Mouse (Mus musculus) liver, adult (tissue): Measurements from ENCODE around the gene Fbxo47.

Experiments used
- GATA4 ChIP-seq: IDR thresholded peaks from 2 replicates; pipeline ENCODE4 v1.6.1; 2014; ENCODE audit warnings: mild to moderate bottlenecking, low read length; ENCODE audit not compliant: insufficient replicate concordance

The Fbxo47 gene

GRCm38 (mm10) chr11:97813085-97813484, 70.9 kb downstream of the Fbxo47 start:
- no peak for TF ChIP-seq GATA4

- TF ChIP-seq GATA4, result no peak
These were observed 71.4 kb downstream of the Fbxo47 start for GRCm38 (mm10) chr11:97812491-97812921.

DNA sequence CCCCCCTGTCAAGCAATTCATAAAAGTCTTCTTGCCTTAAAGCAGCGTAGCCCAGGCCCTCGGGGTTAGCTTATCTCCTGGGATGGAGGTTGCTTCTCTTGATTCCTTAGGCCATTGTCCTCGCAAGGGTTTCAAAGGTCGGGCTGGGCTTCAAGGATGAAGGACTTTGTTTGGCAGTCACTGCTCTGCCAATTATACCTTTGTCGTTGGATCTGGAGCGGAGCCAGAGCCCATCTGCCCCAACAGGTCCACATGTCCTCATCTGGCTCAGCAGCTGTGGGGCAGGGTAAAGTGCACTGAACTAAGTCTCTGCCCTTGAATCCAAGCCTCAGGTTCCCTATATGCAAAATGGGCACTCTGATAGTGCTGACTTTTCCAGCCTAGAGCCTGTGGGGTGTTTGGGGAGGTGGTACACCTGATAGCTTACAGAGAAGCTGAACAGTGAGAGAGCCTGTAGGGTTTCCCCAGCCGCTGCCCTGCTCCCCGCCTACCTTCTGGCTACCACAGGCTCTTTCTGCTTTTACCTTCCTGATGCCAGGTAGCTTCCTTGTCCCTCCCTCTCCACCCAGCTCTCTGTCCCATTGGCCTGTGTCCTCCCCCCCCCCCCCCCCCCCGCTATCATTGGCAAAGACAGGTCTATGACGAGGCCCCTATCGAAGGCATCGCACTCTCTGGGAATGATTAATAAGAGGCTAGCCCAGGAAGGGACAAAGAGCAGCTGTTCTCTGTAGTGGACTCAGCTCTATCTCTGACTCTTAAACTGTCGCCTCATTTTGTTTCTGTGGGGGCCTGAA, 72.2 kb downstream of the Fbxo47 start:
- no peak; the same call in 1 of the 2 replicates for TF ChIP-seq GATA4

DNA sequence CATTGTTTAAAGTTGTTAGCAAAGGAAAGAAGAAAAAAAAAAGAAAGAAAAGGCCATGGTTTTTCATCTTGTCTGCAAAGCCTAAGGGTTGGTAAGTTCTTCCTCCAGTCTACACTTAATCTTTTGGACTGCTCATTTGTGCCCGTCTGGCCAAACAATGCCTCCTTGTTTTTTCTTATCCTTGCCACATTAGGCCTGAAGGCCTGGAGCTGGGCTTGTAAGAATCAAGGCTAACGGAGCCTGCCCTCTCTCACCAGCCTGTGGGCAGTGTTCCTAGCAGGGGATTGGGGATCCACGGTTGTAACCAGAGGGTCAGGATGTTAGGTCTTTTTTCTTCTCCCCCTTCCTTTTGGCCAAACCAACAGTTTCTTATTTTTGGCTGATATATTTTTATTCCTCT, 73.0 kb downstream of the Fbxo47 start:
- TF ChIP-seq GATA4, result no peak

- TF ChIP-seq GATA4, result no peak
These were observed 73.6 kb downstream of the Fbxo47 start for GRCm38 (mm10) chr11:97810356-97810755.

- no peak for TF ChIP-seq GATA4
These were observed 74.5 kb downstream of the Fbxo47 start for GRCm38 (mm10) chr11:97809235-97810121.

DNA sequence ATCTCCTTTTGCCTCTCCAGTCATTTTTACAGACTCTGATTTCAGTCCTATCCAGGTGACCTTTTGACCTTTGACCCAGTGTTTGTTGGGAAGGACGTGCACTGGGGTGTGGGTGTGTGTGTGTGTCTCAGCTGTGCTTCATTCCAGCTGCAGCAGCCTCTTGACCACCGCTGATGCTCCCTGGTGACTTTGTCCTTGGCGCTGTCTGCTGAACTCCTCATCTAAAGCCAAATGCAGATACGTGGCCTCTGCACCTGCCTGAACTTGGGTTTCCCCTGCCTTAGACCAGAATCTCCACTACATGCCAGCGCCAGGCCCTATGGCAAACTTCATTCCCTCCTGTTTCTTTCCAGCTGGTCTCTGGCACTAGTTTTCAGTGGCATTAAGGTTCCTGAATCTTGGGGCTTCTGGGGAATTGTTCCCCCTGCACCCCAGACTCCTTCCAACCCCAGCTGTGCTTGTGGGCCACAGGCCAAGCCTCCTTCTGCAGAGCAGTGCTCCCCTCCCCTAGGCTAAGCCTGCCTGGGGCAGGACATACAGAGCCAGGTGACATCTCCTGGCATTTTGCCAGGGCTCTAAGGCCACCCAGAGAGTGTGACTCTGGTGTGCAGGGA, 75.2 kb downstream of the Fbxo47 start:
- TF ChIP-seq GATA4, result no peak

DNA sequence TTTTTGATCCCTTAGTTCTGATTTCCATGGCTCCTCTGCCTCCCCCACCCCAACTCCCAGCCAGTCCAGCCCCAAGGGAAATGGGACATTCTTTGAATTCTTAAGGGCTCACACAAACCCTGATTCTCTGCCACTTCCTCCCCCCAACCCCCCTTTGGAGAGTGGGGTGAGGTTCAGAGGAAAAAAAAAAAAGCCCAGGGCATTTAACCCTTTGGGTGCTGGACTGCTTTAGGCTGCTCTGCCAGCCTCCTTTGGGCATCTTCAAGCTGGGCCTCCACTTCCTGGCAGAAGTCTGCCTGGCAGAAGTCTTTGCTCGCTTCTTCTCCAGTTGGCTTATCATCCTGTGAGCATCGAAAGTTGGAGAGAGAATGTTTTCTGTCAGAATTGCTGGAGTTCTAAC, 75.9 kb downstream of the Fbxo47 start:
- TF ChIP-seq GATA4, result no peak

DNA sequence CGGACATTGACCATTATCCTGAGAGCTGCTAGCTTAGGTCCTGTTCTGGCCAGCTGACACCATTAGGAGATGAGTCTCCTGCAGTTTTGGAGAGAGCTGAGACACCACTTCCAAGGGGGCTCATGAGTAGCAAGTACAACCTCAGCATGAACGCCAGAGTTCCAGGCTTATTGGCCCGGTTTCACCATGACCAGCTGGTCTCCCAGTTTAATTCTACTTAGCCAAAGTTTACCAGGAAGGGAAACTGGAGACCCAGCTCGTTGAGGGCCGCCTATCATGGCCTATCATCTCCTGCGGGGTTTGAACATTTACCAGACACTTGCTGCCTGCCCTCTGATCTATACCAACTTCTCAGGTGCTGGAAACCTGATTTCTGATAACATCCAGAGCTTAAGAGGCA, 76.3 kb downstream of the Fbxo47 start:
- no peak for TF ChIP-seq GATA4

- TF ChIP-seq GATA4, result no peak
These were observed 77.4 kb downstream of the Fbxo47 start for GRCm38 (mm10) chr11:97806613-97806964.

DNA sequence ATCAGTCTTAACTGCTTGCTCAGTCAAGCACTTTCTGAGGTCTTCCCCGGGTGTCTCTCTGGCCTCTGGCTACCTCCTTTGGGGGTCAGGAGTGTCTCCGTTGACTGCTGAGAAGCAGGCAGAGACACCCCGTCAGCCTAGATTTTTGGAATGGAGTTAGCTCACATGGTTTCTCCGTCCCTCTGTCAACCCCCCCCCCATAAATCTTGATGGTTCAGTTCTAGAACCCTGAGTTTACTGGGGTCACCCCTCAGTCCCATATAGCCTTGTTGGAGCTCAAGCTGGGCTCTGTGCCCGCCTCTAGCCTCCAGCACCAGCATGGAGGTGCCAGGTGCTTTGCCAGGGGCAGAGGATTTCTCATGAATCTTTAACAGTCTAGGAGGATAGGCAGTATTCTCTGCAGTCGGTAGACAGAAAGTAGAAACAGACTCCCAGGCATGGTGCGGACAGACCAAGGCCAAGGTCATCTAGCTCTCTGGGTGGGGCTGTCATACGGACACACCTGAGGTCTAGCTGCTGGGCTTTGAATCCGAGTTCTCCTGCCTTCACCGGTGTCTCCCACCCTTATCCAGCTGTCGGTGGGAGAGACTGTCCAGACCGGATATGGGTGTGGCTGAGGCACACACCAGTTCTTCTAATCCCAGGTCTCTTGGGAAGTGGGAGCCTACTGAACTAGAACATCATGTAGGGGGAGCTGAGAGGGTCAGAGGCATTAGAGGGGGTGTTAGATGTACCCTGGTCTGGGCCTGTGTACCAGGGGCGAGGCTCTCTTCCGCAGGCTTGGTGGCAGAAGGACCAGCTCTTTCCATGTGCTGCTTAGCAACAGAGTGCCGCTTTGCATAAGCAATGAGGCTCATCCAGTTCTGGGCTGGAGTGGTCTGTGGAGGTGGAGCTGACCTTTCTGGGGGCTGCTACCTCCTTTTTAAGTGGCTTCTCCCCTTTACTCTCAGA, 78.0 kb downstream of the Fbxo47 start:
- no peak for TF ChIP-seq GATA4

DNA sequence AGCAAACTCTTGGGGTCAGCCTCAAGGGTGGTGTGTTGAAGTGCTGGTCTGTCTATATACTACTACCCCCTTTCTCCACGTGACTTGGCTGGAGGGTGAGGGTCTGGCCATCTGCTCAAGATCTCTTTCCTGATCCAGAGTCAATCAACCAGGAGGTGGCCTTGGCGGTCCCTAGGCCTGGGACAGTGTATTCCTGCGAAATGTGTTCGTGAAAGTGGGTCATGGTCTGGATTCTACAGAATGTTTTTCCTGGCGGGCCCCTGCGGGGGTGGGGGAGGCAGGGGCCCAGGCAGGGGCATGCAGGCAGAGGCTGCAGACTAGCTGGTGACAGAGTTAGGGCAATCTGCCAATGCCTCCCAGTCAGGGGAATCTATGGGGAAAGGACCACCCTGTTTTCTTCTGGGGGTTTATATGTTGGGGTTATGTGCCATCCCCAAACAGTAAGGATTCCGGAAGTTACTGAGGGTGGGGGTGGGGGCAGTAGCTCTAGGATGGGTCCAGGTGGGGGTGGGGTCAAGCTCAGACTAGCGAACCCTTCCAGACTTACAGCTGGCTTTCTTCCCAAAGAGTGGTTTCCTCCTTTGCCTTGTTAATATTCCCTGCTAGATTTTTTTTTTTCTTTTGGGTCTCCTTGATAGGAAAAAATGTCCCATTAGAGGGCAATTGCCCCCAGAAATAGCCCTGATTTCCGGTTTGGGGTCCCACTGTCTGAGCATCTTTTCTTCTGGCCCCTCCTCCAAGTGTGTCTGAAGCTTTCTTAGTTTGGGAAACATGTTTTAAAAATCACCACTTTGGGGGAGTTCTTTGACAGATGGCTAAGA, 78.9 kb downstream of the Fbxo47 start:
- no peak for TF ChIP-seq GATA4

- TF ChIP-seq GATA4, result no peak
These were observed 80.1 kb downstream of the Fbxo47 start for GRCm38 (mm10) chr11:97803847-97804246.
